Mouse (Mus musculus) spleen, adult 2 months (tissue): ENCODE results near the gene Hist1h2ae.

Experiments
- CTCF ChIP-seq: fragments of 200-500 bp; IDR thresholded peaks from 2 replicates; pipeline ENCODE4 v1.5.1; 2011; ENCODE audit warnings: mild to moderate bottlenecking, inconsistent platforms; ENCODE audit not compliant: insufficient read depth, insufficient read length, insufficient replicate concordance; ENCODE audit errors: extremely low read depth
- POLR2A ChIP-seq: fragments of 200-500 bp; IDR thresholded peaks from 2 replicates; pipeline ENCODE4 v1.6.1; 2011; ENCODE audit warnings: low read depth, low read length, inconsistent platforms

DNA sequence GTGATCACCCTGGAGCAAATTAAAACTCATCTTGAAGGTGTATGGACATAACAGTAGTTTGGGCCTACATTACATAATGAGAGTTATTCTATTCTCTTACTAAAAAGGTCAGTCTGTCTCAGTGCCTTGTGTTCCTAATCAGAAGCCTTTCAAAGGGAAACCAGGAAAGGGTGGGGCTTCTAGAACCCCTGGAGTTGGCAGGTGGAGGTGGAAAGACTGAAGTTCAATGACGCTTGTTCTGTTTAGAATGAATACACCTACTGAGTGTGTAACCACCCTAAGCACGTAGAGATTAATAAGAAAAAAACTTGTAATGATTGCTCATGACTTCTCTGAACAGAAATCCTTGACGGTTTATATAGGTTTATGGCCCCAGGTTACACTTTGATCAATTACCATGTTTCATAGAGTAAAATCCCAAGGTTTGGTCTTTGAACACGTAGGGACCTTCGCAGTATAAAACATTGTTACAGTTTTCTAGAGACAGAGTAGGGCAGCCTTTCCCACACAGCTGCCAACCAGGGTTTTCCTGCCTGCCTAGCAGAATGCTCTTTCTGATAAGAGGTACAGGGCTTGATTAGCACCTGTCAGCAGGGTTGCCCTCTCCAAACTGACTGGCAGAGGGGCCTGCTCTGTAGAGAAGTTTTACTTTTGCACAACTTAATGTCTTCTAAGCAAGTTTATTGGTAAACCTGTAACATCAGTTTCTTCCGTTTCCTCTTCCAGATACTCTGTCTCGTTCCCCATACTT lies 24.8 kb upstream of the Hist1h2ae start:
- TF ChIP-seq CTCF (no peak), POLR2A (no peak)
